Mouse (Mus musculus) kidney, embryonic 15.5 days (tissue): ENCODE results near the gene 1700029I15Rik. TPM values are rescaled to one million over a fixed set of nuclear protein-coding genes. Genes with fewer than 3 reads are reported as not detected.
A peak's percentile ranks its signal among the peaks of the same experiment; 100 is the strongest.

Source experiments
- ATAC-seq: fragments of 200-750 bp; cut with Nextera tagmentation; replicated peaks from 2 replicates; pipeline ENCODE4 v1.8.0; 2017; ENCODE audit warnings: moderate TSS enrichment; ENCODE audit not compliant: low FRiP score
- H3K27ac ChIP-seq: fragments of 300-500 bp; sonication (generic); 2 replicates; pipeline ENCODE4 v1.5.1; 2015; ENCODE audit warnings: mild to moderate bottlenecking, inconsistent platforms
- H3K27me3 ChIP-seq: fragments of 300-500 bp; sonication (generic); 2 replicates; pipeline ENCODE4 v1.6.1; 2015; ENCODE audit warnings: inconsistent platforms
- H3K36me3 ChIP-seq: fragments of 300-500 bp; sonication (generic); 2 replicates; pipeline ENCODE4 v1.6.1; 2015; ENCODE audit warnings: inconsistent platforms
- H3K4me1 ChIP-seq: fragments of 300-500 bp; sonication (generic); 2 replicates; pipeline ENCODE4 v1.6.1; 2015; ENCODE audit warnings: inconsistent platforms
- H3K4me2 ChIP-seq: fragments of 300-500 bp; sonication (generic); 2 replicates; pipeline ENCODE4 v1.6.1; 2015; ENCODE audit warnings: moderate library complexity, mild to moderate bottlenecking, inconsistent platforms
- H3K4me3 ChIP-seq: fragments of 300-500 bp; sonication (generic); replicated peaks from 2 replicates; pipeline ENCODE4 v1.5.1; 2015; ENCODE audit warnings: mild to moderate bottlenecking, inconsistent platforms
- H3K9ac ChIP-seq: fragments of 300-500 bp; sonication (generic); 2 replicates; pipeline ENCODE4 v1.6.1; 2015; ENCODE audit warnings: mild to moderate bottlenecking, inconsistent platforms
- H3K9me3 ChIP-seq: fragments of 300-500 bp; sonication (generic); replicated peaks from 2 replicates; pipeline ENCODE4 v1.6.1; 2016; ENCODE audit warnings: inconsistent platforms
- WGBS: fragments of 180-500 bp; shearing (Covaris S2); methylation state at CpG from one replicate; pipeline ENCODE4 v1.1.7; 2015; ENCODE audit warnings: mixed read lengths; 5-methylcytosine and 5-hydroxymethylcytosine counted together
- polyA plus RNA-seq: library from polyadenylated mRNA; unstranded; fragments of >200 nt; fragmentation: Nextera tagmentation; extraction: Ambion mirVana; gene quantifications from 2 replicates; pipeline ENCODE4 v1.2.1, GENCODE M21; 2015

1700029I15Rik gene
- polyA plus RNA-seq, 1 experiment from 2014 or later: 3.2 TPM

GRCm38 (mm10) chr2:92362571-92363228 lies 19.6 kb upstream of the 1700029I15Rik start:
- Histone ChIP-seq H3K4me2 (no peak overlapping the region), H3K9me3 (no peaks in the 10 kb centered on the region), H3K9ac (no peak overlapping the region), H3K27me3 (no peaks in the 10 kb centered on the region), H3K4me3 (no peak overlapping the region), H3K4me1 (peaks cover 18% of the 10 kb centered on the region), H3K27ac (no peak overlapping the region), H3K36me3 (peaks cover 72% of the 10 kb centered on the region)
- no peak for ATAC-seq
- whole genome bisulfite sequencing: 96% methylated on average over 6 of the region's 6 CpGs

- Histone ChIP-seq H3K4me1 (peaks cover 25% of the 10 kb centered on the region), H3K9ac (no peak overlapping the region), H3K27me3 (peaks cover under 1% of the 10 kb centered on the region; the same call in 1 of the 2 replicates), H3K4me3 (no peak overlapping the region), H3K4me2 (no peak overlapping the region), H3K27ac (no peak overlapping the region), H3K36me3 (peaks cover 58% of the 10 kb centered on the region), H3K9me3 (no peaks in the 10 kb centered on the region)
- WGBS: 86% methylated on average over 4 of the region's 4 CpGs
- no peak for ATAC-seq
Observed at GRCm38 (mm10) chr2:92364086-92364485, 18.3 kb upstream of the 1700029I15Rik start.

GRCm38 (mm10) chr2:92365568-92365967 lies 16.8 kb upstream of the 1700029I15Rik start:
- Histone ChIP-seq H3K9me3 (no peaks in the 10 kb centered on the region), H3K4me3 (no peak overlapping the region), H3K9ac (no peak overlapping the region), H3K4me1 (peaks cover 33% of the 10 kb centered on the region), H3K4me2 (no peak overlapping the region), H3K27me3 (peaks cover 15% of the 10 kb centered on the region; the same call in 1 of the 2 replicates), H3K27ac (no peak overlapping the region), H3K36me3 (peaks cover 43% of the 10 kb centered on the region)
- WGBS: 92% methylated on average over 10 of the region's 10 CpGs
- no peak for ATAC-seq

- Histone ChIP-seq H3K4me3 (no peak overlapping the region), H3K27ac (0 out of 2 replicates have a peak overlapping the region, but pooled peaks have one; percentile 25), H3K4me2 (0 out of 2 replicates have a peak overlapping the region, but pooled peaks have one; percentile 1), H3K9me3 (no peaks in the 10 kb centered on the region), H3K36me3 (peaks cover 34% of the 10 kb centered on the region), H3K27me3 (peaks cover 31% of the 10 kb centered on the region), H3K9ac (no peak overlapping the region), H3K4me1 (peaks cover 47% of the 10 kb centered on the region)
- no peak for ATAC-seq
- WGBS: 28% methylated on average over 20 of the region's 20 CpGs
Observed at GRCm38 (mm10) chr2:92367383-92368029, 14.8 kb upstream of the 1700029I15Rik start.

GRCm38 (mm10) chr2:92370375-92370774 lies 12.0 kb upstream of the 1700029I15Rik start:
- Histone ChIP-seq H3K4me3 (peak overlapping the region; percentile 56), H3K9me3 (no peaks in the 10 kb centered on the region), H3K27ac (peak overlapping the region; percentile 97), H3K4me2 (peak overlapping the region; percentile 75), H3K27me3 (peaks cover 32% of the 10 kb centered on the region), H3K9ac (peak overlapping the region; percentile 49), H3K36me3 (peaks cover 13% of the 10 kb centered on the region), H3K4me1 (peaks cover 69% of the 10 kb centered on the region)
- ATAC-seq: no peak
- 12% methylated on average over 18 of the region's 19 CpGs for WGBS

- H3K27me3 ChIP-seq: peaks cover 32% of the 10 kb centered on the region
- H3K36me3 ChIP-seq: peaks cover 6% of the 10 kb centered on the region
- peak overlapping the region; percentile 97 for H3K27ac ChIP-seq
- peaks cover 74% of the 10 kb centered on the region for H3K4me1 ChIP-seq
- ATAC-seq: peak; percentile 71
- H3K9me3 ChIP-seq: no peaks in the 10 kb centered on the region
- peak overlapping the region; percentile 56 for H3K4me3 ChIP-seq
- WGBS: 2% methylated on average over 45 of the region's 45 CpGs
- peak overlapping the region; percentile 49 for H3K9ac ChIP-seq
- H3K4me2 ChIP-seq: peak overlapping the region; percentile 75
Observed at GRCm38 (mm10) chr2:92370821-92371805, 11.2 kb upstream of the 1700029I15Rik start.

- Histone ChIP-seq H3K4me3 (0 out of 2 replicates have a peak overlapping the region, but pooled peaks have one; percentile 56), H3K27me3 (peaks cover 32% of the 10 kb centered on the region), H3K4me1 (peaks cover 80% of the 10 kb centered on the region), H3K4me2 (peak overlapping the region; percentile 75), H3K36me3 (peaks cover 2% of the 10 kb centered on the region), H3K9me3 (no peaks in the 10 kb centered on the region), H3K27ac (peak overlapping the region; percentile 97), H3K9ac (0 out of 2 replicates have a peak overlapping the region, but pooled peaks have one; percentile 19)
- no peak for ATAC-seq
- WGBS: 28% methylated on average over 10 of the region's 10 CpGs
Observed at GRCm38 (mm10) chr2:92371971-92372690, 10.2 kb upstream of the 1700029I15Rik start.

GRCm38 (mm10) chr2:92372767-92373436 lies 9.4 kb upstream of the 1700029I15Rik start:
- Histone ChIP-seq H3K4me3 (no peak overlapping the region), H3K4me1 (peaks cover 74% of the 10 kb centered on the region), H3K27me3 (peaks cover 32% of the 10 kb centered on the region), H3K9me3 (no peaks in the 10 kb centered on the region), H3K4me2 (peak overlapping the region; percentile 75), H3K36me3 (peaks cover 10% of the 10 kb centered on the region), H3K9ac (0 out of 2 replicates have a peak overlapping the region, but pooled peaks have one; percentile 19), H3K27ac (peak overlapping the region; percentile 97)
- no peak for ATAC-seq
- 39% methylated on average over 9 of the region's 9 CpGs for WGBS

GRCm38 (mm10) chr2:92373437-92373813 lies 8.9 kb upstream of the 1700029I15Rik start:
- 75% methylated on average over 11 of the region's 11 CpGs for WGBS
- peak overlapping the region; percentile 83; the same call in 1 of the 2 replicates for H3K4me2 ChIP-seq
- no peak for ATAC-seq

GRCm38 (mm10) chr2:92374514-92374913 lies 7.8 kb upstream of the 1700029I15Rik start, which contains the start of the genes Pex16 and Large2:
Pex16 (plus strand) TSS chr2:92374676.
Large2 (minus strand) TSS chr2:92374869.
- Histone ChIP-seq H3K27me3 (peaks cover 28% of the 10 kb centered on the region), H3K9ac (peak within 1 kb of the TSS; percentile 74), H3K9me3 (no peaks in the 10 kb centered on the region), H3K27ac (peak within 1 kb of the TSS; percentile 97), H3K4me3 (peak within 1 kb of the TSS; percentile 60), H3K4me2 (peak within 1 kb of the TSS; percentile 83), H3K4me1 (peaks cover 64% of the 10 kb centered on the region), H3K36me3 (peaks cover 26% of the 10 kb centered on the region)
- WGBS: 2% methylated on average over 16 of the region's 16 CpGs
- ATAC-seq: no peak

More at GRCm38 (mm10) chr2:92373437-92373813, 8.9 kb upstream of the 1700029I15Rik start:
- peaks cover 74% of the 10 kb centered on the region for H3K4me1 ChIP-seq
- H3K9ac ChIP-seq: no peak overlapping the region
- H3K27me3 ChIP-seq: peaks cover 32% of the 10 kb centered on the region
- no peak overlapping the region for H3K4me3 ChIP-seq
- peak overlapping the region; percentile 97 for H3K27ac ChIP-seq
- H3K9me3 ChIP-seq: no peaks in the 10 kb centered on the region
- peaks cover 15% of the 10 kb centered on the region for H3K36me3 ChIP-seq
